Mouse (Mus musculus): ENCODE data around the gene Pyy. TPM values are rescaled to one million over a fixed set of nuclear protein-coding genes. Genes with fewer than 3 reads are reported as not detected.
A peak's percentile ranks its signal among the peaks of the same experiment; 100 is the strongest.

The Pyy gene
- polyA plus RNA-seq, 1 experiment, result 7.4 TPM

- peaks cover 3% of the 10 kb centered on the region; the same call in 1 of the 2 replicates for H3K27me3 ChIP-seq (ENCODE audit: control insufficient read depth, insufficient read depth, low read length)
- no peaks in the 10 kb centered on the region for H3K4me1 ChIP-seq (ENCODE audit: control insufficient read depth, insufficient read depth, low read length)
- no peak overlapping the region for H3K27ac ChIP-seq (ENCODE audit: insufficient read depth, low read length)
- no peak for DNase-seq
- H3K4me3 ChIP-seq (replicated peaks; ENCODE audit: insufficient read depth, low read depth, low read length), result no peak overlapping the region
- 31% methylated on average over 13 of the region's 13 CpGs for WGBS
- no peak for TF ChIP-seq CTCF (IDR thresholded peaks at IDR 0.05; ENCODE audit: borderline replicate concordance, insufficient read depth, low read depth, low read length)
Observed at GRCm38 (mm10) chr11:102144957-102145470, 37.4 kb upstream of the Pyy start.

GRCm38 (mm10) chr11:102142355-102142754 is 34.7 kb upstream of the Pyy start:
- no peak for DNase-seq
- WGBS, result 69% methylated on average over 7 of the region's 7 CpGs
- H3K27ac ChIP-seq (ENCODE audit: insufficient read depth, low read length), result no peak overlapping the region
- no peak for TF ChIP-seq POLR2A (IDR thresholded peaks at IDR 0.05; ENCODE audit: borderline replicate concordance, insufficient read depth, low read length)
- no peak for TF ChIP-seq CTCF (IDR thresholded peaks at IDR 0.05; ENCODE audit: borderline replicate concordance, insufficient read depth, low read depth, low read length)
- no peak overlapping the region for H3K4me3 ChIP-seq (replicated peaks; ENCODE audit: insufficient read depth, low read depth, low read length)
- no peaks in the 10 kb centered on the region for H3K4me1 ChIP-seq (ENCODE audit: control insufficient read depth, insufficient read depth, low read length)
- H3K27me3 ChIP-seq (ENCODE audit: control insufficient read depth, insufficient read depth, low read length), result peaks cover 3% of the 10 kb centered on the region; the same call in 1 of the 2 replicates

GRCm38 (mm10) chr11:102140508-102140907 is 32.9 kb upstream of the Pyy start:
- Histone ChIP-seq H3K27me3 (ENCODE audit: control insufficient read depth, insufficient read depth, low read length) (peaks cover 3% of the 10 kb centered on the region; the same call in 1 of the 2 replicates), H3K4me1 (ENCODE audit: control insufficient read depth, insufficient read depth, low read length) (no peaks in the 10 kb centered on the region), H3K4me3 (replicated peaks; ENCODE audit: insufficient read depth, low read depth, low read length) (no peak overlapping the region), H3K27ac (ENCODE audit: insufficient read depth, low read length) (no peak overlapping the region)
- 7% methylated on average over 5 of the region's 5 CpGs for WGBS
- DNase-seq, result peak; percentile 51 to 62
- TF ChIP-seq CTCF (IDR thresholded peaks at IDR 0.05; ENCODE audit: borderline replicate concordance, insufficient read depth, low read depth, low read length) (peak; percentile 47; the same call in 1 of the 2 replicates), POLR2A (IDR thresholded peaks at IDR 0.05; ENCODE audit: borderline replicate concordance, insufficient read depth, low read length) (no peak)

GRCm38 (mm10) chr11:102138447-102138740 is 30.8 kb upstream of the Pyy start:
- no peaks in the 10 kb centered on the region for H3K4me1 ChIP-seq (ENCODE audit: control insufficient read depth, insufficient read depth, low read length)
- WGBS, result under 1% methylated on average over 18 of the region's 18 CpGs
- H3K4me3 ChIP-seq (replicated peaks; ENCODE audit: insufficient read depth, low read depth, low read length), result no peak overlapping the region
- DNase-seq, result peak; percentile 68 to 70
- H3K27ac ChIP-seq (ENCODE audit: insufficient read depth, low read length), result no peak overlapping the region
- H3K27me3 ChIP-seq (ENCODE audit: control insufficient read depth, insufficient read depth, low read length), result no peaks in the 10 kb centered on the region
- TF ChIP-seq POLR2A (IDR thresholded peaks at IDR 0.05; ENCODE audit: borderline replicate concordance, insufficient read depth, low read length) (no peak), CTCF (IDR thresholded peaks at IDR 0.05; ENCODE audit: borderline replicate concordance, insufficient read depth, low read depth, low read length) (peak; percentile 93)

GRCm38 (mm10) chr11:102137625-102138446 is 30.2 kb upstream of the Pyy start:
- Histone ChIP-seq H3K4me3 (replicated peaks; ENCODE audit: insufficient read depth, low read depth, low read length) (no peak overlapping the region), H3K4me1 (ENCODE audit: control insufficient read depth, insufficient read depth, low read length) (no peaks in the 10 kb centered on the region), H3K27ac (ENCODE audit: insufficient read depth, low read length) (no peak overlapping the region), H3K27me3 (ENCODE audit: control insufficient read depth, insufficient read depth, low read length) (no peaks in the 10 kb centered on the region)
- WGBS, result 51% methylated on average over 13 of the region's 13 CpGs
- no peak for DNase-seq
- no peak for TF ChIP-seq POLR2A (IDR thresholded peaks at IDR 0.05; ENCODE audit: borderline replicate concordance, insufficient read depth, low read length)
- TF ChIP-seq CTCF (IDR thresholded peaks at IDR 0.05; ENCODE audit: borderline replicate concordance, insufficient read depth, low read depth, low read length), result no peak

GRCm38 (mm10) chr11:102134516-102134915 is 26.9 kb upstream of the Pyy start:
- Histone ChIP-seq H3K27ac (ENCODE audit: insufficient read depth, low read length) (no peak overlapping the region), H3K4me1 (ENCODE audit: control insufficient read depth, insufficient read depth, low read length) (no peaks in the 10 kb centered on the region), H3K27me3 (ENCODE audit: control insufficient read depth, insufficient read depth, low read length) (no peaks in the 10 kb centered on the region), H3K4me3 (replicated peaks; ENCODE audit: insufficient read depth, low read depth, low read length) (no peak overlapping the region)
- no peak for DNase-seq
- WGBS, result 6% methylated on average over 4 of the region's 4 CpGs
- TF ChIP-seq POLR2A (IDR thresholded peaks at IDR 0.05; ENCODE audit: borderline replicate concordance, insufficient read depth, low read length), result no peak
- no peak for TF ChIP-seq CTCF (IDR thresholded peaks at IDR 0.05; ENCODE audit: borderline replicate concordance, insufficient read depth, low read depth, low read length)

- no peak overlapping the region for H3K27ac ChIP-seq (ENCODE audit: insufficient read depth, low read length)
- TF ChIP-seq CTCF (IDR thresholded peaks at IDR 0.05; ENCODE audit: borderline replicate concordance, insufficient read depth, low read depth, low read length), result no peak
- no peak for TF ChIP-seq POLR2A (IDR thresholded peaks at IDR 0.05; ENCODE audit: borderline replicate concordance, insufficient read depth, low read length)
- WGBS, result 84% methylated on average over 6 of the region's 6 CpGs
- H3K4me3 ChIP-seq (replicated peaks; ENCODE audit: insufficient read depth, low read depth, low read length), result no peak overlapping the region
- no peaks in the 10 kb centered on the region for H3K4me1 ChIP-seq (ENCODE audit: control insufficient read depth, insufficient read depth, low read length)
- H3K27me3 ChIP-seq (ENCODE audit: control insufficient read depth, insufficient read depth, low read length), result no peaks in the 10 kb centered on the region
- DNase-seq, result no peak
Observed at GRCm38 (mm10) chr11:102117386-102117785, 9.8 kb upstream of the Pyy start.

- H3K4me1 ChIP-seq (ENCODE audit: control insufficient read depth, insufficient read depth, low read length), result no peaks in the 10 kb centered on the region
- TF ChIP-seq CTCF (IDR thresholded peaks at IDR 0.05; ENCODE audit: borderline replicate concordance, insufficient read depth, low read depth, low read length) (no peak), POLR2A (IDR thresholded peaks at IDR 0.05; ENCODE audit: borderline replicate concordance, insufficient read depth, low read length) (no peak)
- no peak overlapping the region for H3K4me3 ChIP-seq (replicated peaks; ENCODE audit: insufficient read depth, low read depth, low read length)
- H3K27ac ChIP-seq (ENCODE audit: insufficient read depth, low read length), result no peak overlapping the region
- no peaks in the 10 kb centered on the region for H3K27me3 ChIP-seq (ENCODE audit: control insufficient read depth, insufficient read depth, low read length)
- WGBS, result 85% methylated on average over 8 of the region's 8 CpGs
- no peak for DNase-seq
Observed at GRCm38 (mm10) chr11:102116241-102116640, 8.6 kb upstream of the Pyy start.

Data from cerebellum, adult 2 months (tissue).